Mouse (Mus musculus) brown adipose tissue, adult 24 weeks (tissue): ENCODE data around the gene Dhx32. TPM values are rescaled to one million over a fixed set of nuclear protein-coding genes. Genes with fewer than 3 reads are reported as not detected.

ENCODE experiments used
- H3K27ac ChIP-seq: fragments of 200-500 bp; replicated peaks from 2 replicates; pipeline ENCODE4 v1.5.1; 2012; ENCODE audit warnings: low read depth, mild to moderate bottlenecking, low read length
- H3K4me1 ChIP-seq: fragments of 200-500 bp; 2 replicates; pipeline ENCODE4 v1.6.1; 2012; ENCODE audit warnings: low read length, mixed read lengths; ENCODE audit not compliant: control insufficient read depth, insufficient read depth, insufficient read length
- H3K4me3 ChIP-seq: fragments of 200-500 bp; 2 replicates; pipeline ENCODE4 v1.5.1; 2012; ENCODE audit warnings: low read depth, mild to moderate bottlenecking, low read length, moderate library complexity; ENCODE audit not compliant: insufficient read depth
- polyA plus RNA-seq: library from polyadenylated mRNA; stranded (reverse); fragments of >200 nt; gene quantifications from 2 replicates; pipeline ENCODE4 v1.2.4, GENCODE M21; 2012; ENCODE audit not compliant: missing spikeins, insufficient read depth, insufficient read length

Dhx32 gene
- polyA plus RNA-seq, result 42.2 and 47.2 TPM in 2 replicates

DNA sequence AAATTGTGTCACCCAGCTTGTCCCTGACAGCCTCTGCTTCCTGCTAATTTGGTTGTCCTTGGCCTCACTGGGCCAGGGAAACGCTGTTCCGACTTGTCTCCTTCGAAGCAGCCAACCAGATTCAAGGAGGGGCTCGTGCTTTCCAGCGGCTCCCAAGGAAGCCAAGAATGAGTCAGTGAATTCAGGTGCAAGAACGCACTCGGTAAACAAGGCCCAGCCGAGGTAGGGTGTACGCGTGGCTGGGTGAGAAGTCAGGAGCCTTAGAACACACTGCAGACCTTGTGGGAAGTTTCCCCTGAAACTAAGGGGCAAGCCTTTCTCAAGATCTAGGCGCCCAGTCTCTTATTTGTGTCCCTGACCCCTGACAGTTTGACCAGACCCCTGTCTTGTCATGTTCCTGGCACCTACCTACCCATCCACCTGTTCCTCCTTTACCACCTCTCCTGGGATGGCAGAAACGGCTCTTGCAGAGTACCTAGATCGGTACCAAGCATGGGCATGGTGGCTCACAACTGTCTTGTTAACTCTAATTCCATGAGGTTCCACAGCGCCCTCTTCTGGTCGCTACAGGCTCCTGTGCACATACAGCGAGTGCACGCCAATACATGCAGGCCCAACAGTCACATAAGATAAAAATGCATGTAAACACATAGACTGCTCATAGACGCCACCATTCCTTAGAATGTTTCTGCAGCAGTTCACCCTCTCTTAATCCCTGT lies at the start of gene Dhx32:
Gene Dhx32 (minus strand): TSS at position 10 of the 719 bp plus-strand sequence.
- peak within 1 kb of the TSS; percentile 35 for H3K4me3 ChIP-seq
- H3K4me1 ChIP-seq, result no peaks in the 10 kb centered on the region
- peak within 1 kb of the TSS; percentile 21; the same call in 1 of the 2 replicates for H3K27ac ChIP-seq

DNA sequence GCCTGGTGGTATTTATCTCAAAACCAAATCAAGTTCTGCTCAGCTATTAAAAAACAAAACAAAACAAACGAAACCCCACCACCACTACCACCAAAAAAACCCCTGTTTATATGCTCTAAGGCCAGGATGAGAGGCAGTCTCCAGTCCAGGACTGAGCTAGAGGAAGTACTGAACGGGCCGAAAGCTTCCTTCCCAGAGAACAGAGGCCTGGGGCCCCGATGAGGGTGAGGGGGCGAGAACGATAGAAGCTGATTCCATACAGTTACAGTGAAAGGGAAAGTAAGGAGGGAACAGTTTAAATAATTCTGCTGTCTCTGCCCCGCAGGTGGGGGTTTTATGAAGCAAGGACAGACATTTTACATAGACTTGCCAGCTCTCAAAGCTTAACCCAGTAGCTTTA lies 47.1 kb upstream of the Dhx32 start:
- Histone ChIP-seq H3K27ac (no peak overlapping the region), H3K4me3 (no peak overlapping the region), H3K4me1 (no peaks in the 10 kb centered on the region)

DNA sequence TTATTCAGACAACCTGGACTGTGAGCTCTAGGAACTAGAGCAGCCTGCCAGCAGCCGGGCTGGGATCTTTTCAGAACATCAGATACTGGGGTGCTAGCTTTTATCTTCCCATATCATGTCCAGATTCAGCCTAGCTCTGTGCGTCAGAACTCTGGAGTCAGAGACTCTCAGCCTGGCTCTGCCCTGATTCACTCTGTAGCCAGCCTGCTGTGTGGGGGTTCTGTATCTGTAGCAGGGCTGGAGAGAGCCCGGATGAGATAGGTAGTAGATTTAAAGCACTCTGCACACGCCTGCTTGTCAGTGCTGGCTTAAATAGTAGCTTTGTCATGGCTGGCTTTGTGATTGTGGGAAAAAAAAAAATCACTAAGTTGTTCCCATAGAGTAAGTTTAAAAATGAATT lies 46.0 kb upstream of the Dhx32 start:
- Histone ChIP-seq H3K4me3 (no peak overlapping the region), H3K27ac (no peak overlapping the region), H3K4me1 (no peaks in the 10 kb centered on the region)

DNA sequence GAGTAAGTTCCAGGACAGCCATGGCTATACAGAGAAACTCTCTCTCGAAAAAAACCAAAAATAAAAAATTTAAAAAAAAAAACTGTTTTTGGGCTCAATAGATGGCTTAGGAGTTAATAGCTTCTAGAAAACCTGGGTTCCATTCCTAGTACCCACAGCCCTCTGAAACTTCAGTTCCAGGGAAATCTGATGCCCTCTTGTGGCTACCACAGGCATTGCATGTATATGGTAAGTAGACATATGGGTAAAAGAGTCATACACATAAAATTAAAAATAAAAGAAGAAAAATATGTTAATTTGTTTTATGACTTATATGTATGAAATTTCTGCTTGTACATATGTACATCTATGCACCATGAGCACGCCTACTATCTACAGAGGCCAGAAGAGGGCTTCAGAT lies 42.1 kb upstream of the Dhx32 start:
- no peaks in the 10 kb centered on the region for H3K4me1 ChIP-seq
- no peak overlapping the region for H3K4me3 ChIP-seq
- no peak overlapping the region for H3K27ac ChIP-seq

DNA sequence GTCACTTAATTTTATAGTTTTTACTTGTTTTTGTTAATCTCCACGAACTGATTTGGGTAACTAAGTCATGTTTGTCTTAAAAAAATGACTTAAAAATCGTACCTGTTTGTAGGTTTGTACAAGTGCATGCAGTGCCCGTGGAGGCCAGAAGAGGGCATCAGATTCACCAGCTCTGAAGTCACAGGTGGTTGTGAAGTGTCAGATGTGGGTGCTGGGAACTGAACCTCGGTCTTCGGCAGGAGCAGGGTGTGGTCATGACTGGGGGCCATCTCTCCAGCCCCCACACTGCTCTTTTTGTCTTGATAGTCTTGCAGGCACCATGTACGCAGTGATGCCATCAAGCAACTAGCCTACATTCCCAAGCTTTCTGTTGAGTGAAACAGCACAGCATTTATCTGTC lies 41.2 kb upstream of the Dhx32 start:
- Histone ChIP-seq H3K4me3 (no peak overlapping the region), H3K27ac (no peak overlapping the region), H3K4me1 (no peaks in the 10 kb centered on the region)

DNA sequence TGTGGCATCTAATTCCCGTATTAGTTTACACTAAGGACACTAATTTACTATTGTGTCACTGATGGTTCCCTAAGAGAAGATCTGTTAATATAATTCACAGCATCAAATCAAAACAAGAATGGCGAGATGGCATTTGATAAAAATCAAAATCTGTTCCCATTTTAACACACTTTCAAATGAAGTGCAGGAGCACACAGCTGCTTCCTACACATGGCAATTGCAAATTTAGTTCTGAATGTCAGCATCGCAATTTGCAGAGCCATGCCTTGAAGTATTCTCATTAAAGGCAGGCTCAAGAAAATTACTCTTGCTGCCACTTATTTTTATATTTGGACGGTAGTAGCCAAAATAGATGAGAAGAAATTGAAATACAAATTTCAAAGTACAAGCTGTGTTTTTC lies 30.8 kb upstream of the Dhx32 start:
- no peaks in the 10 kb centered on the region for H3K4me1 ChIP-seq
- H3K4me3 ChIP-seq, result no peak overlapping the region
- no peak overlapping the region for H3K27ac ChIP-seq

DNA sequence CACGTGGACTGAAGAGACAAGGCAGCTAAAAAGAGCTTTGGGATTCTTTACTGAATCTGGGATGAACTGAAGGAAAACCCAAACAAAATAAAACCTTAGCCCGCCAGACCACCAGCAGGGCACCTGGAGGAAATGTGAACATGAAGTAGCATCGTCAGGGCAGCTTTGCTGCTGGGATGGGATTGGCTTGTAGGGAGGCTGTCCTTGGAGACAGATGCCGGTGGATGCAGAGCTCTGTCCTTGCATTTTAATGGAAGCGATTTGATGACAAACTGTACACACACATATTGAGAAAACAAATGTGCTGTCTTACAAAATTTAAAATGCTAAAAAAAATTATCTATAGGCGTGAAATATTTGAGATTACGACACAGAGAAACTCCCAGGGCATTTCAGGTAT lies 30.4 kb upstream of the Dhx32 start:
- H3K27ac ChIP-seq, result no peak overlapping the region
- H3K4me3 ChIP-seq, result no peak overlapping the region
- H3K4me1 ChIP-seq, result no peaks in the 10 kb centered on the region

DNA sequence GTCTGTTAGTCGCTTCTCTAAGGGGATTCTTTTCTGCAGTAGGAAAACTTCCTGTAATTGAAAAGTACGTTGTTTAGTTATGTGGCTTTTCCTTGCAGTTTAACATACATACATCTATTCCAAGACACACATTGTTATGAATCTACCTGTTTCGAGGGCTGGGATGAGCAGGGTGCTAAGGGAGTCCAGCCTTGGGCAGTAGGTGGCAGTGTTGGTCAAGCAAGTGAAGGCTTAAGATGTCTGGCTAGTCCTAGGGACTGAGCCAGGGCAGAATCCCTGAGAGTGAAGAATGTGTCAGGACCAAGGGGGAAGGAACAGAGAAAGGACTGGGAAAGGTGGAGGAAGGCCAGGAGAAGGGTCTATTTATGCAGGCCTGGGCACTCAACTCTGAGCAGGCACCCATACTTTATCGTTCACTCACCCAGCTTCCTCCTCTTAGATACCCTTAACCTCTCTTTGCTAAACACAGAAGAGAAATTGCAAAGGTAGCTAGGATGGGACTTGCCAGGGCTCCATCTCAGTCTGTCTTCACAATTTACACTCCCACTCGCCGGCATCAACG lies 23.2 kb upstream of the Dhx32 start:
- no peak overlapping the region for H3K27ac ChIP-seq
- H3K4me3 ChIP-seq, result no peak overlapping the region
- no peaks in the 10 kb centered on the region for H3K4me1 ChIP-seq

DNA sequence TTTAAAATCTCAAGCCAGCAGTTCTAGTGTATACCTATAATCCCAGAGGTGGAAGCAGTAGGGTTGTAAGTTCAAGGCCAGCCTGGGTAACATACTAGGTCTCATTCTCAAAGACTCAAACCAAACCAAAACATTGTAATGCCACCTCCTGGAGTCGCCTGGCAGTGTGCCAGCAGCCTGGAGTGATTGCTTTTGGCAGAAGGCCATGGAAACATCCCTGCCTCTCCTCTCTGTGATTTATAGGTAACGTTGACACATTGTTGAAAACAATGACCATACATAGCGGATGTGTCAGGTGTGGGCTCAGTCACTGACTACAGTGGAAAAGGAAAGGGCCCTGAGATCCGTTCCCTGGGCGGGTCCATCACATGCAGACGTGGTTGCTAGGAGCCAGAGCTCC lies 19.3 kb upstream of the Dhx32 start:
- no peak overlapping the region for H3K27ac ChIP-seq
- H3K4me1 ChIP-seq, result no peaks in the 10 kb centered on the region
- no peak overlapping the region for H3K4me3 ChIP-seq

DNA sequence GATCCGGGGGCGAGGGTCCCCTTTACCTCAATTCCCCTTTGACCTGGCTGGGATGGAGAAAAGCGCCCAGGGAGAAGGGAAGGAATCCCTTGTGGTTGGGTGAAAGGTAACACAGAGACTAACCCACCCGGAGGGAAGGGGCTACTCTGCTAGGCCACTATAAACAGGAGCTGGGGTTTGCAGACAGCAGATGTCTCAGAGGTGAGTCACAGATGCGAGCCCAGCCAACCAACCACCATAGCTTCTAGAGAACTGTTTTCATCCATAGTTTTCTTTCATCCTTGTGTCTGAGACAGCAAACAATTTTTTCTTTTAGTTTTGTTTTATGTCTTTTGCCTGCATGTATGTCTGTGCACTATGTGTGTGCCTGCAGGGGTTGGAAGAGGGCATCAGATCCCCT lies 17.4 kb upstream of the Dhx32 start:
- H3K4me1 ChIP-seq, result no peaks in the 10 kb centered on the region

DNA sequence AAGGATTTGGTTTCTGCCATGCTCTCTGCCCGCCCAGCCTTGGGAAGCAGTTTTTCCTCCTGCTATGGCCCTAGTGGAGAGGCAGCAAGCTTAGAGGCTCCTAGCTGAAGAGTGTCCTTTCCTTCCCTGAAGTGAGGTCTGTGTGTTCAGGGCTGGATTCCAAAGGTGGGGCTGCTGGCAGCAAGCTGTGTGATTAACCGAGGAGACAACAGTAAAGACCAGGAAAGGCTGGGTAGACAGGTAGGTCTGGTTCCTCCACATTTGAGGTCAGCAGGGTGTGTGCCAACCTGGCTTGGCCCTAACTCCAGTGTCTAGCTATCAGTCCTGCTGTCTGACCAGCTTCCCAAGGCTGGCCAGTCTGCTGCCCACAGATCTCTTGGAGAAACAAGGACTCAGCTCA lies 12.2 kb upstream of the Dhx32 start:
- Histone ChIP-seq H3K4me3 (no peak overlapping the region), H3K4me1 (no peaks in the 10 kb centered on the region), H3K27ac (no peak overlapping the region)

More for the DNA sequence above, 17.4 kb upstream of the Dhx32 start:
- no peak overlapping the region for H3K4me3 ChIP-seq
- no peak overlapping the region for H3K27ac ChIP-seq

DNA sequence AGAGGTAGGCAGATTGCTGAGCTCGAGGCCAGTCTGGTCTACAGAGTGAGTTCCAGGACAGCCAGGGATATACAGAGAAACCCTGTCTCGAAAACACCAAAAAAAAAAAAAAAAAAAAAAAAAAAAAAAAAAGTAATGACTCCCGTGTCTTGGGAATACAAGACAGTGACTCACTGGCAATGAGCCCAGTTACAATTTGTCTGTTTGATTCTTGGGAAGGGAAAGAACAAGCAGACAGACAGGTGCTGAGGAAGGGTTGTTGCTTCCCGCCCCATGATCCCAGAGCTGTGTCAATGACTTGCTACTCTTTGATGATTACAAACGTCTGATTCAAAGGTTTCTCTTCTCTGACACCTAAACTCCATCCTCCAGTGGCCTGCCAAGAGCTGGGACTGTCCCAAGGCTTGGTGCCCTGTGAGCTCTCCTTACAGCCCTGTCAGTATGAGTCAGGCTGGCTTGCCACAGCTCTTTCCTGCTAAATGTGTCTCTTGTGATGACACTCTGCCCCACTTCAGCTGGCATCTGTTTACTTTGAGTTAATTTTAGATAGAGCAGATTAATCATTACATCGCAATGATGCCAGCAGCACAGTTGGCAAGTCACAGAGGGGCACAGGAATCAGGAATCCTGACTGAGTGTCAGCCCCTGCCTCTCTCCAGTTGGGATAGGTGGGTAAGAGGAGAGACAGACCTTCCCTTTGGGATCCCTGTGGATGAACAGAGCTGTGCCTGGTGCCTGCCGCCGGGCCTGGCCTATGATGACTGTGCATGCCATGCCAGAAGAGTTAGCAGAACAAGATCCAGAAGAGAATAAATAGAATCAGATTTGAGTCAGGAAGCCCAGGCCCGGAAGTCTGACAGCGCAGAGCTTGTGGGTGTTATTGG lies 11.0 kb upstream of the Dhx32 start:
- H3K4me3 ChIP-seq, result no peak overlapping the region
- H3K27ac ChIP-seq, result no peak overlapping the region
- H3K4me1 ChIP-seq, result no peaks in the 10 kb centered on the region

DNA sequence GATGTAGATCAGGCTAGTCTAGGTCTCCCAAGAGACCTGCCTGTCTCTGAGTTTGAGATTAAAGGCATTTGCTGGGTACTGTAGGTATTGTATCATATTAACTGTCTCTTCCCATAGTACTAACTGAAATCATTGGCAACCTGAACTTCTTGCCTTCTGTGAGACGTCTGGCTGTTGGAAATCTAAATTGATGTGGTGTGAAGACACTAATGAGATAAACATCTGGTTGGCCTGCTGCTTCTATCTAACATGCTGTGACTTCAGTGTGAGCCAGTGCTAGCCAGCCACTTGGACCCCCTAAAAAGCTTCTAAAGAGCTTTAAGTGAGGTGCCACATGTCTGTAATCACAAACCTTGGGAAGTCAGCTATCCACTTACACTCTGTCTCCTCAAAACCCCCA lies 10.2 kb upstream of the Dhx32 start:
- no peaks in the 10 kb centered on the region for H3K4me1 ChIP-seq
- H3K27ac ChIP-seq, result no peak overlapping the region

DNA sequence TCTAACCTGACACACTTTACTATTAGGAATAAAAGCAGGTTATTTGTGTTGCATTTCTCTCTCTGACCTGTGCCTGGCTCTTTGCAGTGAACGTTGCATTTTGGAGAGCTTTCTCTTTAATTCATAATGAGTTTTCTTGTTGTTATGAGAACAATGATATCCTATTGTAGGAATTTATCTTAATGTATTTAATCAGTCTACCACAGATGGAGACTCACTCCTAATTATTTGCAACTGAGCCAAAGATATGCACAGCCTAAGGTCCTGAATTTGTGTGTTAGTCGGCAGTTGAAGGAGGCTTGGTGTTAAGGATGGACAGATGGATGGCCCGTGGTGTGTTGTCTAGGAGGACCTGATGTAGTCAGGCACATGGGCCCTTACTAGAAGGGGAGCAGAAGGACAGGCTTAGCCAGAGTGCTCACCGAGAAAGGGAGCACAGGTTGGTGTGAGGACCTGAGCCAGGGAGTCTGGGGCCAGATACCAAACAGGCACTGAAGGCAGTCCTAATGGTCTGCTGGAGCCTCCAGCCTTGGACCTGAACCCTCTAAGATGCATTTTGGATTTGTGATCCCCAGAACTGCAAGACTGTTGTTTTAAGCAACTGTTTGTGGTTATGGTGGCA lies 8.2 kb upstream of the Dhx32 start:
- no peak overlapping the region for H3K4me3 ChIP-seq
- H3K4me1 ChIP-seq, result no peaks in the 10 kb centered on the region
- H3K27ac ChIP-seq, result no peak overlapping the region

More for the DNA sequence above, 10.2 kb upstream of the Dhx32 start:
- no peak overlapping the region for H3K4me3 ChIP-seq

DNA sequence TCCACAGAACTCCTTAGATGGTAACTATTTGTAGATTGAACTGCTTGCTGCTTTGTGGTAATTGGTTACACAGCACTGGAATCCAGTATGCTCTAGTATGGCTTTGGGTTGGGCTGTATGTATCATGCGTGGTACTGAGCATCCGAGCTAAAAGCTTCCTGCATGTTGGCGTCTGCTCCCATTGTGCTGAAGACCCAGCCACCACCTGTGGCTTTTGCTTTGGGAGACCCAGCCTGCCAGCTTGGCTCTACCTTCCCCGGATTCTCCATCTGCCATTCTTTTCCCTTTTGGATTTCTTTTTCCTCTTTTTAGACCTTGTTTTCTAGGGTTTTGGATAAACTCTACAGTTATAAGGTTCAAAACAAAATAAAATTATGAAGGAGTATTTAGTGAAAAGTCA lies 7.6 kb upstream of the Dhx32 start:
- Histone ChIP-seq H3K27ac (no peak overlapping the region), H3K4me3 (no peak overlapping the region), H3K4me1 (no peaks in the 10 kb centered on the region)
